Comparison of ENCODE assay signal across 9 mouse cellular contexts in the genomic region with DNA sequence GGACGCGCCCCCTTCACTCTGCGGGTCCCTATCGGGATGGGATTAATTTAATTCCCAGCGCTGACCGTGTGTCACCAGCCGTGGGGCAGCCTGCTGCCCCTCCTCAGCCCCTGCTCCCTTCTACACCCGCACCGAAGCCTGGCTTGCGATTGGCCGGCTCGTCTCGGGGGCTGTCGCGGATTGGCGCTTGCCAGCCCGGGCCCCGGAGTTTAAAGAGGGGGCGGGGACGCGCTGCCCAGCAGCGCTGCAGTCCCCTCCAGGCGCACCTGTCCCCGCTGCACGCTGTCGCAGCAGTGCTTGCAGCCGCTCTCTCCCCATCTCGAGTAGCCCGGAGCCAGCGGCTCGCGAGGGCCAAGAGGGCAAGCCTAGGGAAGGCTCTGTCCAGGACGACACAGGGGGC. TPM values are rescaled to one million over a fixed set of nuclear protein-coding genes. Genes with fewer than 3 reads are reported as not detected.
DNase-seq lines count a peak whose midpoint lies in the region; ATAC-seq and TF ChIP-seq lines count a peak whose summit lies in the region.
"Had no signal": no experiment of that assay in that cellular context is flagged by ENCODE, and none has a peak within 500 bp of the region (broad histone marks: within the 10 kb centered on the region; RNA-seq: fewer than 3 reads in every experiment).

Gene Cldn11, plus strand, starts transcription at position 215 of the 400 bp plus-strand sequence.

- peak; percentile 71 for ATAC-seq in frontal cortex, adult (ENCODE audit: low TSS enrichment)
- peak; percentile 84 for ATAC-seq in forebrain, embryonic 15.5 days (replicated peaks)
- no peak for ATAC-seq in liver, embryonic 14.5 days (ENCODE audit: insufficient read depth)
- peak; percentile 85 for ATAC-seq in neural tube, embryonic 14.5 days (ENCODE audit: low read depth)

- under 1% methylated on average over 33 of the region's 33 CpGs for WGBS in forebrain, embryonic 15.5 days
- WGBS in liver, embryonic 14.5 days (ENCODE audit: insufficient replicate concordance), result under 1% methylated on average over 33 of the region's 33 CpGs
- WGBS in neural tube, embryonic 14.5 days, result under 1% methylated on average over 33 of the region's 33 CpGs

- H3K9ac ChIP-seq in forebrain, embryonic 15.5 days (replicated peaks), result peak within 1 kb of the TSS; percentile 3; the same call in 1 of the 2 replicates
- H3K9ac ChIP-seq in liver, embryonic 14.5 days (replicated peaks), result no peak within 1 kb of the TSS
- H3K9ac ChIP-seq in neural tube, embryonic 14.5 days (replicated peaks; ENCODE audit: low read depth, low read length), result no peak within 1 kb of the TSS

- H3K27me3 ChIP-seq in forebrain, embryonic 15.5 days, result peaks cover 11% of the 10 kb centered on the region; the same call in 1 of the 2 replicates
- H3K27me3 ChIP-seq in liver, embryonic 14.5 days (ENCODE audit: control insufficient read depth, insufficient read depth, low read length), result peaks cover 4% of the 10 kb centered on the region
- peaks cover 3% of the 10 kb centered on the region; the same call in 1 of the 2 replicates for H3K27me3 ChIP-seq in neural tube, embryonic 14.5 days (ENCODE audit: control insufficient read depth, insufficient read depth, low read length)

- H3K36me3 ChIP-seq in forebrain, embryonic 15.5 days, result no peaks in the 10 kb centered on the region
- H3K36me3 ChIP-seq in liver, embryonic 14.5 days (replicated peaks; ENCODE audit: control insufficient read depth, insufficient read depth, low read depth), result no peaks in the 10 kb centered on the region
- no peaks in the 10 kb centered on the region for H3K36me3 ChIP-seq in neural tube, embryonic 14.5 days (ENCODE audit: control insufficient read depth, insufficient read depth, low read length)

- TF ChIP-seq CTCF in liver, embryonic 14.5 days (IDR thresholded peaks at IDR 0.05; ENCODE audit: low read depth), result no peak

- H3K4me3 ChIP-seq in forebrain, embryonic 15.5 days, result peak within 1 kb of the TSS; percentile 37
- peak within 1 kb of the TSS in 1 of 2 experiments; percentile 16; a peak in 2 of 4 replicates for H3K4me3 ChIP-seq in liver, embryonic 14.5 days (ENCODE audit: insufficient read depth in 1 of 2, low read depth in 2 of 2, low read length in 2 of 2)
- peak within 1 kb of the TSS; percentile 36 for H3K4me3 ChIP-seq in neural tube, embryonic 14.5 days (ENCODE audit: low read depth, low read length)

- TF ChIP-seq EP300 in liver, embryonic 14.5 days (IDR thresholded peaks at IDR 0.05; ENCODE audit: low read depth), result no peak

- no peaks in the 10 kb centered on the region for H3K9me3 ChIP-seq in forebrain, embryonic 15.5 days
- H3K9me3 ChIP-seq in liver, embryonic 14.5 days (ENCODE audit: control insufficient read depth, low read length), result no peaks in the 10 kb centered on the region
- no peaks in the 10 kb centered on the region for H3K9me3 ChIP-seq in neural tube, embryonic 14.5 days (ENCODE audit: control insufficient read depth, low read length)

- no peak within 1 kb of the TSS for H3K27ac ChIP-seq in forebrain, embryonic 15.5 days (replicated peaks)
- H3K27ac ChIP-seq in liver, embryonic 14.5 days, result no peak within 1 kb of the TSS
- no peak within 1 kb of the TSS for H3K27ac ChIP-seq in neural tube, embryonic 14.5 days (ENCODE audit: low read depth, low read length)

- no peak for DNase-seq in frontal cortex, postnatal 25 days (ENCODE audit: low spot score in 2 of 2)
- peak; percentile 79 to 86 for DNase-seq in adrenal gland, postnatal 36 days
- peak; percentile 67 for DNase-seq in kidney, postnatal 14 days
- no peak for DNase-seq in liver, embryonic 14.5 days (ENCODE audit: low read depth in 3 of 3, low spot score in 3 of 3)
- no peak for DNase-seq in spleen, postnatal 14 days (ENCODE audit: low spot score in 2 of 2)

- H3K4me1 ChIP-seq in forebrain, embryonic 15.5 days, result peaks cover 14% of the 10 kb centered on the region
- H3K4me1 ChIP-seq in liver, embryonic 14.5 days (replicated peaks; ENCODE audit: control insufficient read depth in 2 of 2, insufficient read depth in 2 of 2, low read length in 1 of 2), result peaks cover 0 to 2% of the 10 kb centered on the region in 2 experiments; a peak in 2 of 4 replicates
- no peaks in the 10 kb centered on the region for H3K4me1 ChIP-seq in neural tube, embryonic 14.5 days (ENCODE audit: control insufficient read depth, insufficient read depth, low read length)

- peak within 1 kb of the TSS; percentile 71 for H3K4me2 ChIP-seq in forebrain, embryonic 15.5 days (replicated peaks)
- H3K4me2 ChIP-seq in liver, embryonic 14.5 days (ENCODE audit: low read depth), result peak within 1 kb of the TSS; percentile 51
- H3K4me2 ChIP-seq in neural tube, embryonic 14.5 days (ENCODE audit: low read depth, low read length), result peak within 1 kb of the TSS; percentile 68

RNA-seq across cellular contexts. Expression of gene Cldn11, which starts in this region (rescaled TPM):
- total RNA-seq in adrenal gland, postnatal 36 days (2021), result 10 to 100 TPM; 10.7 to 15.3 TPM
- polyA plus RNA-seq in forebrain, embryonic 15.5 days (2015; fragmentation: Nextera tagmentation; extraction: Ambion mirVana), result 34.8 and 40.0 TPM in 2 replicates
- polyA plus RNA-seq in liver, embryonic 14.5 days (2012; rRNA removed), result 0.06 and 0.09 TPM in 2 replicates
- not detected in 2 replicates for polyA plus RNA-seq in liver, embryonic 14.5 days (2014; fragmentation: Nextera tagmentation; extraction: Ambion mirVana)
- polyA plus RNA-seq in neural tube, embryonic 14.5 days (2014; fragmentation: Nextera tagmentation; extraction: Ambion mirVana), result 2.1 and 58.1 TPM in 2 replicates
- polyA plus RNA-seq: C2C12 had no signal

Comparison
In these comparisons a context has a peak if more than half of its experiments do, and no peak if none do; other contexts are left out.
1. DNase-seq: peak in adrenal gland, postnatal 36 days (2 of 2) and kidney, postnatal 14 days (single experiment); none in frontal cortex, postnatal 25 days (0 of 2), liver, embryonic 14.5 days (0 of 3) and spleen, postnatal 14 days (0 of 2).
2. Peak in every context shown above with its lines, with median percentiles within 50 percentile points of each other: H3K4me2 ChIP-seq.